Mouse (Mus musculus) layer of hippocampus, adult 2 months (tissue): Measurements from ENCODE around the gene Gpr161. TPM values are rescaled to one million over a fixed set of nuclear protein-coding genes. Genes with fewer than 3 reads are reported as not detected.

Experiments
- DNase-seq, 2 experiments: peaks; one replicate each; pipeline ENCODE4 v3.0.0; 2022; ENCODE audit warnings: low spot score in 2 of 2
- H3K27ac ChIP-seq: fragments of 200-600 bp; 2 replicates; pipeline ENCODE4 v1.8.1; 2022
- H3K4me3 ChIP-seq: fragments of 200-600 bp; 2 replicates; pipeline ENCODE4 v1.8.1; 2022; ENCODE audit warnings: mild to moderate bottlenecking
- CTCF ChIP-seq: fragments of 200-600 bp; conservative IDR thresholded peaks from 2 replicates; pipeline ENCODE4 v1.8.1; 2022; ENCODE audit warnings: antibody characterized with exemption, mild to moderate bottlenecking, moderate library complexity
- total RNA-seq, 2 experiments: library from RNA; stranded (reverse); gene quantifications; 2 replicates each; pipeline ENCODE4 v1.2.3; 2021

The Gpr161 gene
- total RNA-seq, 2 experiments from 2014 or later: 69.0 to 71.6 TPM

GRCm38 (mm10) chr1:165373839-165374238 lies 78.2 kb downstream of the Gpr161 start:
- no peak overlapping the region for H3K4me3 ChIP-seq
- TF ChIP-seq CTCF: no peak
- DNase-seq: no peak

More at GRCm38 (mm10) chr1:165373839-165374238, 78.2 kb downstream of the Gpr161 start:
- no peak overlapping the region for H3K27ac ChIP-seq

Other genes starting within 250 kb of the Gpr161 start
- gene Tbx19, start 135.0 kb upstream of the Gpr161 start, total RNA-seq: not detected
- gene Sft2d2, start 101.4 kb upstream of the Gpr161 start, total RNA-seq: 10 to 100 TPM; 13.4 to 13.7 TPM
- 10 to 100 TPM; 65.2 to 67.7 TPM for gene Tiprl, start 58.8 kb upstream of the Gpr161 start, total RNA-seq
- gene Dcaf6, start 164.7 kb downstream of the Gpr161 start, total RNA-seq: 10 to 100 TPM; 91.8 to 98.5 TPM
- gene Mpc2, start 164.8 kb downstream of the Gpr161 start, total RNA-seq: 100 to 1,000 TPM; 122 to 126 TPM
- gene Adcy10, start 189.4 kb downstream of the Gpr161 start, total RNA-seq: under 1 TPM; 0.33 to 0.39 TPM